Mouse (Mus musculus) mouse trophoblast stem cell (cell line): ENCODE measurements around the gene Abl1.

Experiments used
- in situ Hi-C, 2 experiments: fragments of 300-500 bp; cut with MseI, MboI; formaldehyde crosslinking; loops; 2 replicates in 1 of 2; 3 replicates in 1 of 2; pipeline ENCODE4 v1.15.1; 2025

Gene Abl1

DNA sequence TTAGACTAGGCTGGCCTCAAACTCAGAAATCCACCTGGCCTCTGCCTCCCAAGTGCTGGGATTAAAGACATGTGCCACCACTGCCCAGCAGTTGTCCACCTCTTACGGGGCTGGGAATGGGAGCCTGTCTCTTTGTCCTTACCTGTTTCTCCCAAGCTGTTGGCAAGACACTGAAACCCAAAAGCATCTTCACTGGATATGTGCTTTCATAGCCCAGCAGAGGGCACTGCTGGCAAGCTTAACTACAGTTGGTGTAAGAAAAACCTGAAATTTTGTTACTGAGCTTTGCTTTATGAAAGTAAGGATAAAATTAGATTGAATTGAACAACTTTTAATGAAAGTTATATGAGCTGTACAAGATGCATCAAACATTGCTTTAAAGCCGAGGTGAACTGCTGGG lies 4.5 kb upstream of the Abl1 start:
- in situ Hi-C loops: no loop called here

DNA sequence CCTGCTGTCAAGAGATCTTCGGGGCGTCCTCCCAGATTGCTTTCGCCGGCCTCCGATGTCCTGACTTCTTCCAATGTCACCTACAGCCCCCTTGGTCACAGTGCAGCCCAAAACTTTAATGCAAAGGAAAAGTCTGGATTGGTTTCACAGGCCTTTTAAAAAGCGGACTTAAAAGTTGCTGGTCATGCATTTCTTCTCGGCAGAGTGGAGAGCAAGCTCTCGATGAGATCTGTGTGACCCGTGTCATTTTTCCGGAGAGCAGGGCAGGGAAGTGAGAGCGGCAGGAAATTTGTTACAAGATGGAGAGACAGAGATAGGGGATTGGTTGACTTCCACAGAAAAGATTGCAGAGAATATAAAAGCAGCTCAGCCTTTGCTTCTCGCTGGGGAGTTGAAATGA lies 869 bp downstream of the Abl1 start:
- in situ Hi-C loops: no loop called here

DNA sequence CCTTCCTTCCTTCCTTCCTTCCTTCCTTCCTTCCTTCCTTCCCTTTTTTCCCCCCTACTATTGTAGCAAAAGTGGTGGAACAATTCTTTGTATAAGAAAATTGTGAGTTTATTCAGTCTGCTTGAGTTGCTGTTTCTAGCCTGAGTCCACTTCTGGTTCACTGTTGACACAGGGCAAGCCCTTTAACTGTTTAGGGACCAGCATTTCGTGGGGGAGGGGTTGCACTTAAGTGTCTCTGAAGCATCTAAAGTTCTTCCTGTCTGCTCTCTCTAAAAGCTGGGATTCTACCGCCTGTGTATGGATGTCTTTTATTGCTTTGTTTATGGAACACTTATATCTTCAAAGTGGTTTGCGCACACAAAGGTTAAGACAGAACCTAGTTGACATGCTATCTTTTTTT lies 1.9 kb downstream of the Abl1 start:
- in situ Hi-C loops: loop anchor here in 1 of 2 experiments (5.0 kb wide), 1 partner anchor 97 kb away; no protein-coding TSS in a partner anchor

DNA sequence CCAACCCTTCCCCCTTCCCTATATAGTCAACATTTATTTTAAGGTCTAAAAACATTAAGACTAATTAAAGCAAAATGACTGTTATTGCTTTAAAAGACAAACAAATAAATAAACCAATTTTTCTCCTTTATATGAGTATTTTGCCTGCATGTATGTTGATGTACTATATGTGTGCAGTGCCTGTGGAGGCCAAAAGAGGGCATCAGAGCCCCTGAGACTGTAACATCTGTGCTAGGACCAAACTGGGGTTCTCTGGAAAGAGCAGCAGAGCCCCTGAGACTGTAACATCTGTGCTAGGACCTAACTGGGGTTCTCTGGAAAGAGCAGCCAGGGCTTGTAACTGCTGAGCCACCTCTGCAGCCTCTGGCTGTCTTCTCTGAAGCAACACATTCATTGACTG lies 10.0 kb downstream of the Abl1 start:
- in situ Hi-C loops: no loop called here

DNA sequence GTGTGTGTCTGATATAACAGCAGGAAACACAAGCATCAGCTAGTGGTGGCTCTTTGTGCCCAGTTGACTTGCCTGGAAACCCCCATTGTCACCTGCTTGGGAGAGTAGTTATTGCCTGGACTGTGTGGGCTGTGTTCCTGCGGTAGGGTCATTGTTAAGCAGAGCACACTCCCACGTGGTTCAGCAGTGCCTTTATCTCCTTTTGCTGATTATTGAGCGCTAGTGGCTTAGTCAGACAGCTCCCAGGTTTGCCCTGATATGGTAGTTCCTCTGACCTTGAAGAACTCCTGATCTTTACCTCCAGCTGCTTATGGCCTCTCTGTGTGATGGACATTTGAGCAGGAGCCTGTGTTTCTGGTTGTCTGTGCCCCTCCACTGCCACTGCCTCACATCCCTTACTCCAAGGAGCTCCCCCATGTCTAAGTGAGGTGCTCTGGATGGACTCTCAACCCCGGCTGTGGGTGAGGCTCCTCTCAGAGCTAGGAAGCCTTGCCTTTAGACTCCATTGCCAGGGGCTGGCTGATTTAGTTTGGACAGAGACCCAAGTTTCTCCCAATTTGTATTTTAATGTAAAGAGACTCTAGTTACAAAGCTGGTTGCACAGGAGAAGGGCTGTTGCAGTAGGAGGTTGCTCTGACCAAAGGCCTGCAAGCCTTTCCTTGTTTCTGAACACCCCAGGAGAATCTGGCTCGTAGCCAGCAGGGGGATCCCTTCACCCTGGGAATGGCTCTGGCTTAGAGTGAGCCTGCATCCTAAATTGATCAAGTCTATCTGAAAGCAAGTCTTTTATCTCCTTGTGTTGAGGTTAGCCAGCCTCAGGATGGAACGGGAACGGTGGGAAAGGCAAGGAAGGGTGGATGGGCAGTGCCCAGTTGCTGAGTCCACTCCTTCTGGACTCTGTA lies 12.6 kb downstream of the Abl1 start:
- in situ Hi-C loops: no loop called here

DNA sequence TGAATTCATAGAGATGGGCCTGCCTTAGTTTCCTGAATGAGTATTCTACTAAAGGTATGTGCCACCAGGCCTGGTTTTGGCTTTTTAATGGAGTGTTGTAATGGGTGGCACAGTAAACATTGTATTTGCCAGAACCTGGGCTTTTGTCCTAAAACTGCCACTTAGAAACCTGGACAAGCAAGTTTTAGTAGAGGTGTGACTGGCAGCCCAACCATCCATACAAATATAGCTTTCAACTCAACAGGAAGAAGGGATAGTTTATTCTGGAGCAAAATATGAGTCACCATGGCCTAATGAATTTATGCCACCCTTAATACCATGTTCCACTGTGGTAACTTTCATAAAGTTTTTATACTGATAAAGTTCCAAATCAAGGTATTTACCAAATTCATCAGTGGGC lies 15.1 kb downstream of the Abl1 start:
- in situ Hi-C loops: no loop called here

DNA sequence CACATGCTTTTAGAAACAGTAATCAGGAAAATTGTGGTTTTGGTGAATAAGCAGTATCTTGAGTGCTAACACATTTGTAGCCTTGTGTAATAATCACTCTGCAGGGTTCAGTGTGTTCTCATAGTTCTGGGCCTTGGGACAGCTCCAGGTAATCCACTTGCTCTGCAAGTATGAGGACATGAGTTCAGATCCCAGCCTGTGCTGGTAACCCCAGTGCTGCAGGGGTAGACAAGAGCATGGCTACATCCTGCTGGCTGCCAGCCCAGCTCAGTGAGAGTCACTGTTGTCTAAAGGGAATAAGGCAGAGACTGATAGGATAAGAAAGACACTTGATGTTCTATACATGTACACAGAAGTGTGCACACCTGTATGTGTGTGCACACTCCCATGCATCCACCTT lies 17.7 kb downstream of the Abl1 start:
- in situ Hi-C loops: no loop called here

DNA sequence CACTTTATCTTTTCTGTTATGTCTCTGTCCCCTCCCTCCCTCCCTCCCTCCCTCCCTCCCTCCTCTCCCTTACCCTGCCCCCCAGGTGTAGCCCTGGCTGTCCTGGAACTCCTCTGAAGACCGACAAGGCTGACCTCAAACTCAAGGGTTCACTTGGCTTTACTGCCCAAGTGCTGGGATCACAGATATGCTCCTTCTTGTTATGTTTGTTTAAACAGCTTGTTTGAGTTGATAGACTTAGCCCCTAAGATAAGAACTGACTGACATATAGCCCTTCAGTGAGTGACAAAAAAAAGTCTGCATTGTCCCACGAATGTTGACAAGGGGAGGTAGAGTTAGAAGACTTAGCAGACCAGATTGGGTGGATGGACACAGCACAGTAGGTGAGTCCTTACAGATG lies 18.4 kb downstream of the Abl1 start:
- in situ Hi-C loops: no loop called here

DNA sequence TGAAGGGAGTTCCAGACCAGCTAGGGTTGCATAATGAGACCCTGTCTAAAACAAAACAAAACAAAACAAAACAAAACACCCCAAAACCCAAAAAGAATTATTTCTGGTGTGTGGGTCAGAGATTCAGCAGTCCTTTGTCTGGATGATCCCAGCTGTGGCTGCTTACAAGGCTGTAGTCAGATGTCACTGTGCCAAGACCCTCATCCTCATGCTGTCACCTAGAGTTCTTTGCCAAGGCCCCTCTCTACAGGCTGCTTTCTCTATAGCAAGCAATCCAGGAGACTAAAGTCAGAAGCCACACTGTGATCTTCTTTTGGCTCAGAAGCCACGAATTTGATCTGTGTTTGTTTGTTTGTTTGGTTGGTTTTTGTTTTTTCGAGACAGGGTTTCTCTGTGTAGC lies 24.5 kb downstream of the Abl1 start:
- in situ Hi-C loops: loop anchor here in 1 of 2 experiments (10.0 kb wide), 1 partner anchor 72 kb away; no protein-coding TSS in a partner anchor

DNA sequence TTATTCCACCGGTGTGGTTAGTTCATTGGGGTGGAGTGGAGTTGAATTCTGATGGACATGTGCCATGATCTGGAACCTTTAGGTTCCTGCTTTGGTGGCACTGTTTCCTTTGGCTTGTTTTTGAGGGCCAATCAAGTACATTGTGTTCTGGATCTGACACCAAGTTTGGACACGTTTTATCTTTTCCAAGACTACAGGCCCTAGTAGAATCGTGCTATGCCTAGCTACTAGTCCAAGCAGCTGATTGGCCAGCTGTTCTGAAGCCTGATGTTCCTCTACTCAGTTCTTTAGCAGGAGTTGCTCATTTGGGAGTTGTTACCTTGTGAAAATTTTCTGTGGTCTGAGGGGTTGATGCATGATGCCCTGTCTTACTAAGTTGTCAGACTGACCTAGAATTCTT lies 25.6 kb downstream of the Abl1 start:
- in situ Hi-C loops: loop anchor here in 1 of 2 experiments (10.0 kb wide), 1 partner anchor 71 kb away; no protein-coding TSS in a partner anchor

DNA sequence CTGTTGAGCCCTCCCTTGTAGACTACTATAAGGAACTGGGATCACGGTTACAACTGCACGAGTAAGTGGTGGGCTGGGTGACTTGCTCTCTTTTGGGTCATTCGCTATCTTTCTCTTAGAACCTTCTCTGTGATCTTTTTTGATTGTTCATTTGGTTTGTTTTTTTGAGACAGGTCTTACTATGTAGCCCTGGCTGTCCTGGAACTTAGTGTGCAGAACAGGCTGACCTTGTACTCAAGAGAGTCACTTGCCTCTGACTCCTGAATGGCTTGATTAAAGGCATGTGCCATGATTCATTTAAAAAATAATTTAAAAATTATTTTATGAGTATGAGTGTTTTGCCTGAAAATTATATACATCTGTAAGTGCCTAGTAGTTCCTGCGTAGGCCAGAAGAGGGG lies 26.6 kb downstream of the Abl1 start:
- in situ Hi-C loops: loop anchor here in 1 of 2 experiments (10.0 kb wide), 1 partner anchor 70 kb away; no protein-coding TSS in a partner anchor

DNA sequence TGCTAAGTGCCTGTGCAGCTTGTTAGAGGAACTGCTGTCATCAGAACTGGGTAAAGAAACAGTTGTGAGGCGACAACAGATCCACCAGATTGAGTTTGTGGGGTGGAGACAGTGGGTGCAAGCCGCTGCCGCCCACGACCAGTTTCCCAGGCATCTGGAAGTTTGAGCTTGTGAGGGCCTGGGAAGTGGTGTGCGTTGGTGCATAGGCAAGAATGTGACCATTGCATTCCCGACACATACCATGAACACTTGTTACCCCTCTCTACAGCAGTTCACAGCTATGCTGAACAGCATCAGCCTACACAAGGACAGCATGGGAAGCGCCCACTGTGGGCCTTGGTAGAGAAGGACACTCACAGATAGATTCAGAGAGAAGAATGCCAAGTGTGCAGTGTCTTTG lies 27.8 kb downstream of the Abl1 start:
- in situ Hi-C loops: loop anchor here in 1 of 2 experiments (10.0 kb wide), 1 partner anchor 69 kb away; no protein-coding TSS in a partner anchor

DNA sequence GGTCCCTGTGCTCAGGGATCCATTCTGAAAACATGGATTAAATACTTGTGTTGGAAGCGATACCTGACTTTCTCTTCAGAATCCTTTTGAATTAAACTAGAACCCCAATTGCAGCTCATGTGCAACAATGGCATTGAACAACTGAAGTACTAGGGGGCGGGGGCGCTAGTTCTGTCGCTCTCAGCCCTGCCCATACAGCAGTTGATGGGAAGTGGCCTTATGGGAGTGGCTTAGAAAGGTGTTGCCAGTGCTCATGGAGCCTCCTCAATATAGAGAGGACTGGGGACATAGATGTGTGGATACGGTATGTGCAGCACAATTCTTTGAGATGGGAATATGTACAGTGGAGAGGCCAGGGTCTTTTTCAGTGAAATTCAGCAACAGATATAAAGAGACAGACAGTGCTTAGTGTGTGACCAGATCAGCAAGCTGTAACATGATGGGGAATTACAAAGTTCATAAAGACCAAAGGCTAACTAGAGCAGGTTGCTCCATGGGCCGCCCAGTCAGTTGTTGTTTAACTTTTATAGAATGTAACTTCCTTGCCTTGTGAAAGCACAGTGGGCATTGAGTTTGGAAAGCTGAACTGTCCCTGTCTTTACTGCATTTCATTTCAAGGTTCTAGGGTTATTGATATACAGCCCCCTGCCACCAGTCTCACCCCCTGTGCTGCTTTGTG lies 31.2 kb downstream of the Abl1 start:
- in situ Hi-C loops: loop anchor here in 1 of 2 experiments (10.0 kb wide), 1 partner anchor 65 kb away; no protein-coding TSS in a partner anchor

DNA sequence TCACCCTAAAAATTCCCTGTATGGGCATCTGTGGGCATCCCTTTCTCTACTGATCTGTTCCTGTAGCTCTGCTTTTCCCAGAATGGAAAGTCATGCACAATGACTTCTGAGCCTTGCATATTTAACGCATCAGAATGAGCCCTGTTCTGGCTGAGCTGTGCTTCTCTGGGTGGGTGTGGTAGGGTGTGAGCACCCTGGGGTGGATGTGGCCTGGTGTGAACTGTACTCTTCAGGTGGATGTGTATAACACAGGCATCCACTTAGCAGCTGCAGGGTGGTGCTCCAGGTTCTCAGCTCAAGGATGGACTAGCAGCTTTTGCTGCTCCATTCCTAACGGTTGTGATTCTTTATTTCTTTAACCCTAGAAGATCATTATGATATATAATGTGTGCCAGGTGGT lies 31.8 kb downstream of the Abl1 start:
- in situ Hi-C loops: loop anchor here in 1 of 2 experiments (10.0 kb wide), 1 partner anchor 65 kb away; no protein-coding TSS in a partner anchor

DNA sequence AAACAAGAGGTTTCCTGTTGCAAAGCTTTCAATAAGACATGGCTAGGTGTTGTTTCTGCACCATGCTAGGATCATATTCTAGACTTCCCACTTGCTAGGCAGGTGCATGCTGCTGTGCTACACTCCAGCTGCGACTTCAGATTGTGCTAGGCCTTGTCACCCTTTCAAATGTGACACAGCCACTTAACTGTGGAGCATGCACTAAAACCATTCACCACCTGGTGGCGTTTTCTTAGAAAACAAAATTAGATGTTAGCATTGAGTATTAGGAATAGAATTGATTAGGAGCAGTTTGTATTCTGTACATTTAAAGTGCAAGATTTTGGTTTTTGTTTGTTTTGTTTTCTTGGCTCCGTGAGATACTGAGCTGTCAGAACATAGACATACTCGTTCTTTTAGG lies 32.6 kb downstream of the Abl1 start:
- in situ Hi-C loops: no loop called here

DNA sequence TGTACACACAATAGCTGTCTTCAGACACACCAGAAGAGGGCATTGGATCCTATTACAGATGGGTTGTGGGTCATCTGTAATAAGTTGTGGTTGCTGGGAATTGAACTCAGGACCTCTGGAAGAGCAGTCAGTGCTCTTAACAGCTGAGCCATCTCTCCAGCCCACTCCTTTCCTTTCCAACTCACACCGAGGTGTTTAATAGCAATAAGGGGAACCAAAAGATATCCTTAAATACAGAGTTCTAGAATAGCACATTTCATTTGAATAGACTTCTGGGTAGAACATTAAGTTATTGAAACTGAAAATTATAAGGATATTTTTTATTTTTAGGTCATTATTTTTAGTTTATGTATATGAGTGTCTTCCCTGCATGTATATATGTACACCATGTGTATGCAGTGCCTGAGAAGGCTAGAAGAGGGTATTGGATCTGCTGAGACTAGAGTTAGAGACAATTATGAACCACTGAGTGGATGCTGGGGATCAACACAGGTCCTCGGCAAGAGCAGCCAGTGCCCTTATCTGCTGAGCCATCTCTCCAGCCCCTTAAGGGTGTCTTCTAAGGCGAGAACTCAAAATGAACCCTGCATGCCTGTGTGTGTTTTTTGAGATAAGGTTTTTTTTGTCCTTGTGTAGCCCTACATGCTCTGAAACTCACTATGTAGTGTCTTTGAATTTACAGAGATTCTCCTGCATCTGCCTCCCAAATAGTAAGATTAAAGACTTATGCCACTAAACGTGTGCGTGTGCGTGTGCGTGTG lies 36.7 kb downstream of the Abl1 start:
- in situ Hi-C loops: no loop called here

DNA sequence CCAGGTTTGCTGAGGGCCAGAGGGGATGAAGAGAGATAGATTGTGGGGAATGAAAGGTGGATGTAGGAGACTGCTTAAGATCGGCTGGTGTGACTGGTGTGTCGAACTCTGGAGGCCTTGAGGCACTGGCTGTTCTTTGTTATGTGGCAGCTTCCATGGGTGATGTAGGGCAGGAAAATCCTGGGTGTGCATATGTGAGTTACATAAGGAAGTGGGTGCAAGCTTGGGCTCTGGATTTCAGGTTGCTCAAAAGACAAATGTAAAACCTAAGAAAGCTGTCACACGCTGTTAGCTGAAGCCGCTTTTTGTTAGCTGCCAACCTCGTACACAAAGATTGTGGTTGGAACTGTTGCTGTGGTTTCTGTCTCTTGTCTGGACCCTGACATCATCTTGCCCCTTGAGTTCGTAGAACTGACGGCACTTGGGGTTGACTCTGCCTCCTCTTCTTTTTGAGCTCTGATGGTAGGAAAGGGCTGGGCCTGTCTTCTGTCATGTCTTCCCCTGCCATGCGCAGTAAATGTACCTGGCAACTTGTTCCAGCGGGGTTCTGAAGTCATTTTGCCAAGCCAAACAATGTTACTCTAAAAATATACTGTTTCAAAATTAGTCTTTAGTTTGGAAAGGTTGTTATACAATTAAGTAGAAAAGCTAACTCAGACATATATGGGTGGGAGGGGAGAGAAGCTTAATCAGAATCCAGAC lies 39.6 kb downstream of the Abl1 start:
- in situ Hi-C loops: no loop called here

DNA sequence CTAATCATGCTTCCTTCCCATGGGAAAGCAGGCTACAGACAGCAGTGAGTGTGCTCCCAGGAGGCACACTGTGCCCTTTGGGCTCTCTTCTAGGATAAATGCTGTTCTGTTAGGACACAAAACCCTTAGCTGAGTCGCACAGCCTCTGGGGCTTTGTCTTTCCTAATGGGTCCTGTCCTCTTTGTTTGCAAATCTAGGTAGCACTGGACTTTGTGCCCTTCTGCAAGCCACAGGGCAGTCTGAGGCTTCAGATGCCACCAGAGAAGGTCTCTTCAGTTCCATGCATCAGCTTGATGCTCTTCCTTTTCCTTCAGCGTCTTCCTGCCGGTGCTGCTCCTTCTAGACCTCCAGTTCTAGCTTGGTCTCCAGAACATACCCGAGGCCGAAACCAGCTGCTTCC lies 42.5 kb downstream of the Abl1 start:
- in situ Hi-C loops: no loop called here

DNA sequence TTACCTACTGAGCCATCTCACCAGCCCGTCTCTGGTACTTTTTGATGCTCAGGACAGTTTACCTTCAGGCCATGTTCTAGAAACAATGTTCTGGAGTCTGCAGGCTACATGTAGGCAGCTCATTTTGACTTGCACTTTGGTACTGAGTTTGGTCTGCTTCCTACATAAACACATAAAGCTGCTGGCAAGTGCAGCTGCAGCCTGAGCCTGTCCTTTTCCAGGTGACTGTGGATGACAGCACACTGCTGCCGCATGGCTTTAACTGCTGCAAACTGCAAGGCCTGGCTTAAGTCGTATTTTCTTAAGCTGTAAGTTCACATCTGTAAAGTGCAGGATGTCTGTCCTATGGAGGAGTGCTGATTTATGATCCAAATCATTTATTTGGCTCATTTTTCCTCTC lies 44.3 kb downstream of the Abl1 start:
- in situ Hi-C loops: no loop called here

DNA sequence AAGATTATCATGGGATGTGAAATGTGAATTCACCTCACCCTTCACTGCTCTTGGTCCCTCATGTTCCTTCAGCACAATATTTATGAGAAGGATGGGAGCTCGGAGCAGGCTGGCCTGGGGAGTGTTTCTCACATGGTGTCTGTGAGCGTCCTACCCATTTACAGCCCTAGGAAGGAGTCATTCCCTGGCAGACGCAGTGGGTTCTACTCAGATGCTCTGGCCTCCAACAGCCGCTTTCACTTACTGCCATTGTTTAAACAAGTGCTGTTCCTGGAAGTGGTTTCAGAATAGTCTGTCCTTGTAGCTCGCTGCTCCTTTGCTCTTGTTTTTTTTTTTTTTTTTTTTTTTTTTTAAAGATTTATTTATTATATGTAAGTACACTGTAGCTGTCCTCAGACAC lies 45.4 kb downstream of the Abl1 start:
- in situ Hi-C loops: no loop called here

DNA sequence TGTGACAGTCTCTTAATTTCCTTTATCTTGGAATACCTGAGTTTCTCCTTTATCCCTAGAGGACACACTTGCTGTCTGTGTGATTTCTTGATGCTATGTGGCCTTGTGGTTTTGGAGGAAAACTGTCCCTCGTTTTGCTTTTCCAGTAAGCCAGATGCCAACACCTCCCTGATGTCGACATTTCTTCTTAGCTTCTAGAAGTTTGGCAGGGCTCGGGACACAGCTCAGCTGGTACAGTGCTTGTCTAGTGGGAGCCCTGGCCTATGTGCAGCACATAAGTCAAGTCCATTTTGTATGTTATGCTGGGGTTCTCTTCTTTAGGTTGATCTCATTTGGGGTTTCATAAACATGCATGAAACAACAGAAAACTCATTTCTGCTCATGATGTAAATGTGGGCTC lies 50.9 kb downstream of the Abl1 start:
- in situ Hi-C loops: no loop called here
